Mouse (Mus musculus): ENCODE data around the gene Lrrc1. TPM values are rescaled to one million over a fixed set of nuclear protein-coding genes. Genes with fewer than 3 reads are reported as not detected.
A peak's percentile ranks its signal among the peaks of the same experiment; 100 is the strongest.

Lrrc1 gene
- total RNA-seq, 2 experiments from 2014 or later, result 7.3 to 9.4 TPM

DNA sequence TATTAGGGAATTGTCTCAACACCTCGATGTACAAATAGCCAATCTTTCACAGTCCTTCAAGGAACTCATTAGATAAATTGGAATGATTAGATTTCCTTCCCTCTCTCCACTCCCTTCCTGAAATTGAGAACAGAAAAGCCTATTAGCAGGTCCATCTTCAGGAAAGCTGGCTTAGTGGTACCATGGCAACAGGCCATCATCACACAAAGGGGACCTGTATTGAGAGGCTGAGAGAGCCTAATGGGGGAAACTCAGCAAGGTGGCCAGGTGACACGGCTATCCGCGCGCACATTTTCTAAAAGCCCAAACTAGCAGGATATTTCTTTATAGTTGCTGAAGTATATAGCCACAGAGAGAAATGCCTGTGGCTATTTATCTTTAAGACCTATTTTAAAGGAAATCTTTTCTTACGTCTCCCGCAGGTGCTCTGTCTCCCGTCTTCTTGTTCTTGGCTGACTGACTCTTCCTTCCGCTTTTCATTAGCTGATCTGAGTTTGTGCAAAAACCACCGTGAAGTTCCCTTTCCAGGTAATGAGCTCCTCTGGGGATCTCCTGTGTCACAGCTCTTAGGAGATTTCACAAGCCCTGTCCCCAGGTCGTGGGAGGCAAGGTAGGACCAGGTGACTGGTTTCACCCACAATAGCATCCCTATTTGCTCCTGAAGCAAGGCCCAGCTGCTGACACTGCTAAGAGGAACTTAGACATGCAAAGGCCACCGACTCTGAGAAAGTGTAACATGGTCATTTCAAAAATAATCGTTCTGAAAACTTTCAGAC lies 145.6 kb downstream of the Lrrc1 start:
- DNase-seq (ENCODE audit: low spot score in 2 of 2), result no peak

DNA sequence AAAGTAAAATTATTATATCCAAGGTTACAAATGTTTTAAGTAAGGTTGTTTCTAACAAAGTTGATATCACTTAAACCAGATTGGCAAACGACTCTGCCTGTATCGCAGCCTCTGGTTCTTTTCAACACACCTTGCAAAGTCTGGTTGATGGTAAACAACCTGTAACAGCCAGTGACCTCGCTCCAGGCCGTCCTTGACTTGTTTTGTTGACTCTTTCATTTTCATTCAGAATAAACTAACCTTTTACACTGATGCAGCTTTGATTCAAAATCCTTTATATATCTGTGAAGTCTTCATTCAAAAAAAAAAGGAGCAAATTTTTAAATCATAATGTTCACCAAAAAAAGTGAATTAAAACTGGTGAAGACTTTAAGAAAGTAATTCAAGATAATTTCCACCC lies 147.6 kb downstream of the Lrrc1 start:
- DNase-seq (ENCODE audit: low spot score in 2 of 2), result no peak

DNA sequence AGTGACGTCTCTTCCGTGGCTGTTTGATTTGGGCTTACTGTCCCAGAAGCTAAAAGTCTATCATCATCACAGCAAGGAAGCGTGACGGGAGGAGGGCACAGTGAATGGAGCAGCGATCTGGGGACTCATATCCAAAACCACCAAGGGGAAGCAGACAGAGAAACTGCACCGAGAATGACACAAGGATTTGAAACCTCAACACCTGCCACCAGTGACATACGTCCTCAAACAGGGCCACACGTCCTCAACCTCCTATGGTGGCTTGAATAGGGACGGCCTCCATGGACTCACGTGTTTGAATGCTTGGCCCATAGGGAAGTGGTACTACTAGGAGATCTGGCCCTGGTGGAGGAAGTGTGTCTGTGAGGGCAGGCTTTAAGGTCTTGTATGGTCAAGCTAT lies 153.4 kb downstream of the Lrrc1 start:
- no peak for DNase-seq (ENCODE audit: low spot score in 2 of 2)

DNA sequence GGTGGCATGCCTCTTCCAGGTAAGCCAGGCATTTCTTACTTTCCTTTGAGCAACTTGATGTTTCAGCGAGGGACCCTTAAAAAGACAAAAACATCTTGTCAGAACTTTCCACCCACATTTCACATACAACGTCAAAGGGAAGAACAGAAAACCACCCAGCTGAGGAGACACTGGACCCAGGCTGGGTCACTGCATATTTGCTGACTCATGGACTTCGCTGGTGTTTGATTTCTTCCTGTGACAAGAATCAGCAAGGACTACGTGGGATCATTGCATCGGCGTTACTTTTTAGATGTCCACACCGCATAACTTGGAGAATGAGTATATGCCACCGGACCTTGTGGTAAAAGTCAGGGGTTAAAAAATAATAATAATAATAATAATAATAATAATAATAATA lies 155.7 kb downstream of the Lrrc1 start:
- DNase-seq (ENCODE audit: low spot score in 2 of 2), result no peak

DNA sequence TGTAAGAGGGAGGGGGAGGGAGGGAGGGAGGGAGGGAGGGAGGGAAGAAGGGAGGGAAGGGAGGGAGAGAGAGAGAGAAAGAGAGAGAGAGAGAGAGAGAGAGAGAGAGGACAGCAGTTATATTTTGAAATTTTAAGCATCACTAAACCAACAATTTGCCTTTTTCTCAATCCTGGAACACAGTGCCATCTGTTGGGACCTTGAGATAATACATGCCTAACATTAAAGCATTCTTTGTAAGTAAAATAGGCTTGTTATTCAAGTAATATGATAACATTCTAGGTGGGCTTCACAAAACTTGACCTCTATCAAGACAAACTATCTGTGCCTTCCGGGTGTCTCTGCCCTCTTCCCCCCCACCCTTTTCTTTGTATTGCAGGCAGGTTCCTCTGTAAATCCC lies 157.9 kb downstream of the Lrrc1 start:
- DNase-seq (ENCODE audit: low spot score in 2 of 2), result peak in 1 of 2 experiments; percentile 26

DNA sequence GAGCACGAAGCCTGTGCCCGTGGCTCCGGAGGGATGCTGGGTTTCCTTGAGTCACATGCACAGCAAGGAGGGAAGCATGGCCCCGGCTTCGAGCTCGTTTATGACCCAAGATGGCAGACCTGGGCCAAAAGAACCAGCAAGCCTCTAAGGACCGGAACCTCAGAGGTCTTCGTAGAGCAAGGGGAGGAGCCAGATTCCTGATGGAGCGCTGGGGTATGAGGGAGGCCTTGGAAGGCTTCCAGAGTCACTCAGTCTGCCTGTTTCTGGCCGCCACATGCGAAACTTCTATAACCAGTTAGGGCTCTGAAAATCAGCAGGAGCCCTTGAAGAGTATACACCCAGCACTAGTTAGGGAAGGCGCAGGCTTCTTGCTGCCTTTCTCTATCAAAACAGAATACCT lies 159.1 kb downstream of the Lrrc1 start:
- DNase-seq (ENCODE audit: low spot score in 2 of 2), result no peak

DNA sequence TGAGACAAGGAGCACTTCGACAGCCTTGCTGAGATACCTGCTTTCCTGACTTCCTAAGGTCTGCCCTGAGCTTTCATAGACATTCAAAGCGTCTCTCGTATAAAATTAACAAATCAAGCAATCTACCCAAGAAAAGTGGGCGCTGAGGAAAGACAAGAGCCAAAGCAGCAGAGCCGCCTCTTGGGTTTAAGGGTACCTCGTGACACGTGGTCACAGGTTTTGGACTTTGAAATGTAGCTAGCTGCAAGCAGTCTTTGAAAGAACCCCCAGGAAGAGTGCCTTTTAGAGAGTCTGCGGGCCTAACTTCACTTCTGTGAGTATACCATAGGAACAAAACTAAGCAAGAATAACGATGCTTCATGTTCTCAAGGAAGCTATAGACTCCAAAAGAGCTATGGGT lies 160.0 kb downstream of the Lrrc1 start:
- no peak for DNase-seq (ENCODE audit: low spot score in 2 of 2)

DNA sequence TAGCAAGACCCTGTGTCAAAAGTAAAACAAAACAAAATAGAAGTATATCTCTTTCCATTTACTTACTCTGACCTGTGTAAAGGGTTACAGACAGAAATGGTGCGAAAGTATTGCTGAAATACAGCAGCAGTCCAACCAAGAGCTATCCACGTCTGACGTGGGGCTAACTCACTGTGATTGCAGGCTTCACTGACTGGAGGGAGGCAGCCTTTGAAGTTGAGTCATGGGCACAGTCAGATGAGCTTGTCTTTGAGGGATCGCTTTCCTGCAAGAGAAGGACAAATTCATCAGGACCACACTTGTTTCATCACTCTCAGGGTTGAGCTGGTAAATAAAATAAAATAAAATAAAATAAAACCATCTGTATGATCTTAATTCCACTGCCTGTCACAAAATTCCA lies 160.7 kb downstream of the Lrrc1 start:
- no peak for DNase-seq (ENCODE audit: low spot score in 2 of 2)

DNA sequence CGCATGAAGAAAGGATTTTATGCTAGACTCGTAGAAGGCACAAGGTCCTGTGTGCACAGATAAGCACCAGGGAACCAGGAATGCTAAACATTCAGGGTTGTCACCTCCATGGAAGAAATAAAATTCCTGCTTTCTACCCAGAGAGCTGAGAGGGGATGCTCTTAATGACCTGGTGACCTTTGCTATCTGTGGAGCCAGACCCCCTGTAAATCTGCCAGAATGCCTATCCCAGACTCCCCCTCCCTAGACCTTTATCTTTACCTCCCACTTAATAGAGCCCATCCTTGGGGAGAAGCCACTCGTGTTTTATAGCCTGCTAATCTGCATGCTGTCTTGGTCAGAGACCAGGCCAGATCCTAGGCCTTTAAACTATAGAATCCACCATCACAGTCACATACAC lies 162.2 kb downstream of the Lrrc1 start:
- DNase-seq (ENCODE audit: low spot score in 2 of 2), result no peak

DNA sequence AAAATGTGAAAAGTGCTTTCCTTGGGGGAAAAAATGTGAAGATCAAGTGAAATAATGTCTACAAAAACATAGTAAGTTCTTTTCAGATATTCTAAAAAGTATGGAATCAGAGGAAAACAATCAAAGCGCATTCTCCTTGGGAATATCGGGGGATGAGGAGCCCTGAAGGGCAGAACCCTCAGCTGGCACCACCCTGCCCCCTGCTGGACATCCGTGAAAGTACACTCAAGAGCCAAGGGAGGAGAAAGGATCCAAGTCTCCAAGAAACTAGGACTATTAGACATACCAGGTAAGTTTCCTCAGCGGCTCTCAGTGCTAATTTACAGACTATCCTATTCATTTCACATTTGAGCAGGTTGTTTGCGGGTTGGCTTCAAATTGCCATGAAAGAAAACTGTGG lies 163.1 kb downstream of the Lrrc1 start:
- peak; percentile 51 to 82 for DNase-seq (ENCODE audit: low spot score in 2 of 2)

Small RNA genes lying within 50 kb of the gene (microRNA-seq; reads per million reads assigned to microRNA genes)
- 0 reads per million in 2 experiments for gene Gm25250

Other genes with a start within 250 kb of the Lrrc1 start
- 10 to 100 TPM; 47.7 to 51.7 TPM for gene Mlip, start 191.9 kb downstream of the Lrrc1 start, total RNA-seq (2021)
- not detected for gene Klhl31, start 91.6 kb upstream of the Lrrc1 start, total RNA-seq (2021)
- 10 to 100 TPM; 45.1 to 46.3 TPM for gene Gclc, start 209.7 kb upstream of the Lrrc1 start, total RNA-seq (2021)

Measured in layer of hippocampus, adult 18-20 months (tissue).